15 mouse cellular contexts compared by ENCODE assay signal in genomic region chr9:87894051-87894450, GRCm38 (mm10).
DNase-seq lines count a peak whose midpoint lies in the region; ATAC-seq and TF ChIP-seq lines count a peak whose summit lies in the region.
"Had no signal": no experiment of that assay in that cellular context is flagged by ENCODE, and none has a peak within 500 bp of the region (broad histone marks: within the 10 kb centered on the region; RNA-seq: fewer than 3 reads in every experiment).

No protein-coding gene starts in this region.

- H3K9me3 ChIP-seq in hindbrain, embryonic 12.5 days (replicated peaks), result no peaks in the 10 kb centered on the region
- no peaks in the 10 kb centered on the region for H3K9me3 ChIP-seq in hindbrain, postnatal 0 days (ENCODE audit: low read length)
- H3K9me3 ChIP-seq in midbrain, embryonic 12.5 days, result no peaks in the 10 kb centered on the region
- H3K9me3 ChIP-seq: hindbrain, embryonic 15.5 days; stomach, embryonic 15.5 days had no signal

- no peak for TF ChIP-seq POLR2A in brain, embryonic 14.5 days (IDR thresholded peaks at IDR 0.05; ENCODE audit: borderline replicate concordance, extremely low read depth, insufficient read depth, insufficient read length, poor library complexity, severe bottlenecking)

- DNase-seq in embryo, embryonic 10.5 days (ENCODE audit: low spot score), result peak; percentile 40
- no peak for DNase-seq in embryo, embryonic 10 days (ENCODE audit: low spot score)
- no peak for DNase-seq in hindbrain, postnatal 0 days (ENCODE audit: low spot score)
- DNase-seq in brain, embryonic 14.5 days (ENCODE audit: low read depth), result peak; percentile 66
- no peak for DNase-seq in spleen, postnatal 10 days (ENCODE audit: low spot score in 2 of 2)
- DNase-seq in gastrocnemius, postnatal 14 days, result no peak
- DNase-seq: cerebellum, postnatal 25 days; kidney, adult 2 months; kidney, postnatal 36 days; lung, postnatal 10 days; retina, postnatal 1 day had no signal

- H3K4me2 ChIP-seq in hindbrain, embryonic 12.5 days (replicated peaks), result no peak overlapping the region
- H3K4me2 ChIP-seq in hindbrain, postnatal 0 days (ENCODE audit: low read depth, low read length), result no peak overlapping the region
- H3K4me2 ChIP-seq in midbrain, embryonic 12.5 days (replicated peaks), result no peak overlapping the region
- H3K4me2 ChIP-seq: hindbrain, embryonic 15.5 days; stomach, embryonic 15.5 days had no signal

- WGBS in hindbrain, embryonic 12.5 days, result 14% methylated on average over 4 of the region's 4 CpGs
- 20% methylated on average over 4 of the region's 4 CpGs for whole genome bisulfite sequencing in hindbrain, postnatal 0 days
- WGBS in midbrain, embryonic 12.5 days, result 15% methylated on average over 4 of the region's 4 CpGs

- H3K9ac ChIP-seq in hindbrain, embryonic 12.5 days, result no peak overlapping the region
- no peak overlapping the region for H3K9ac ChIP-seq in hindbrain, postnatal 0 days (replicated peaks; ENCODE audit: low read length)
- H3K9ac ChIP-seq in midbrain, embryonic 12.5 days (replicated peaks), result no peak overlapping the region
- H3K9ac ChIP-seq: hindbrain, embryonic 15.5 days; stomach, embryonic 15.5 days had no signal

- intact Hi-C loops in gastrocnemius, postnatal 14 days (cut with DNase I; ENCODE audit: low total_unique reads), result no loop called here

- no peak for TF ChIP-seq CTCF in hindbrain, postnatal 0 days (IDR thresholded peaks at IDR 0.05; ENCODE audit: low read depth)
- TF ChIP-seq CTCF in brain, embryonic 14.5 days (IDR thresholded peaks at IDR 0.05; ENCODE audit: borderline replicate concordance, extremely low read depth, insufficient read depth, insufficient read length), result no peak

- no peak overlapping the region for H3K27ac ChIP-seq in hindbrain, embryonic 12.5 days
- H3K27ac ChIP-seq in hindbrain, postnatal 0 days, result no peak overlapping the region
- no peak overlapping the region for H3K27ac ChIP-seq in midbrain, embryonic 12.5 days (replicated peaks)
- H3K27ac ChIP-seq: hindbrain, embryonic 15.5 days; stomach, embryonic 15.5 days had no signal

- H3K36me3 ChIP-seq in hindbrain, embryonic 12.5 days, result no peaks in the 10 kb centered on the region
- H3K36me3 ChIP-seq in hindbrain, postnatal 0 days (ENCODE audit: insufficient read depth, low read length), result no peaks in the 10 kb centered on the region
- no peaks in the 10 kb centered on the region for H3K36me3 ChIP-seq in midbrain, embryonic 12.5 days
- H3K36me3 ChIP-seq: hindbrain, embryonic 15.5 days; stomach, embryonic 15.5 days had no signal

- ATAC-seq in hindbrain, embryonic 12.5 days (ENCODE audit: low FRiP score), result peak; percentile 54; the same call in 1 of the 2 replicates
- no peak for ATAC-seq in hindbrain, postnatal 0 days
- peak; percentile 88 for ATAC-seq in midbrain, embryonic 12.5 days (ENCODE audit: low FRiP score, low read depth)

- H3K4me1 ChIP-seq in hindbrain, embryonic 12.5 days, result peaks cover 13% of the 10 kb centered on the region
- H3K4me1 ChIP-seq in hindbrain, postnatal 0 days (ENCODE audit: insufficient read depth, low read length), result no peaks in the 10 kb centered on the region
- peaks cover 17% of the 10 kb centered on the region for H3K4me1 ChIP-seq in midbrain, embryonic 12.5 days
- H3K4me1 ChIP-seq: hindbrain, embryonic 15.5 days; stomach, embryonic 15.5 days had no signal

- H3K4me3 ChIP-seq in hindbrain, embryonic 12.5 days, result no peak overlapping the region
- H3K4me3 ChIP-seq in hindbrain, postnatal 0 days (ENCODE audit: low read length), result no peak overlapping the region
- H3K4me3 ChIP-seq in midbrain, embryonic 12.5 days, result no peak overlapping the region
- H3K4me3 ChIP-seq: hindbrain, embryonic 15.5 days; stomach, embryonic 15.5 days had no signal

- H3K27me3 ChIP-seq in hindbrain, embryonic 12.5 days, result no peaks in the 10 kb centered on the region
- H3K27me3 ChIP-seq in hindbrain, postnatal 0 days (ENCODE audit: insufficient read depth, low read length), result no peaks in the 10 kb centered on the region
- H3K27me3 ChIP-seq in midbrain, embryonic 12.5 days, result no peaks in the 10 kb centered on the region
- H3K27me3 ChIP-seq: hindbrain, embryonic 15.5 days; stomach, embryonic 15.5 days had no signal

Comparison
In these comparisons a context has a peak if more than half of its experiments do, and no peak if none do; other contexts are left out.
1. DNase-seq: peak in embryo, embryonic 10.5 days (single experiment) and brain, embryonic 14.5 days (single experiment); none in embryo, embryonic 10 days (single experiment), hindbrain, postnatal 0 days (single experiment), spleen, postnatal 10 days (0 of 2) and gastrocnemius, postnatal 14 days (single experiment).